Mouse (Mus musculus): Measurements from ENCODE around the gene 1110059G10Rik. TPM values are rescaled to one million over a fixed set of nuclear protein-coding genes. Genes with fewer than 3 reads are reported as not detected.

Gene 1110059G10Rik
- total RNA-seq (2021), result 10 to 100 TPM; 19.3 to 24.7 TPM
- long read RNA-seq, experiment 1, transcript 1110059G10Rik-201 (3 exons, 3,361 nt), result major isoform, 11 of 23 reads
- long read RNA-seq, experiment 1, partial matches to known transcripts, result 10 of 23 reads
- long read RNA-seq, experiment 1, other reads (novel, unspliced or antisense), result 0 of 23 reads
- long read RNA-seq, experiment 2, transcript 1110059G10Rik-201 (3 exons, 3,361 nt), result major isoform, 5 of 5 reads
- long read RNA-seq, experiment 2, partial matches to known transcripts, result 0 of 5 reads
- long read RNA-seq, experiment 2, other reads (novel, unspliced or antisense), result 0 of 5 reads

- DNase-seq, result peak; percentile 90 to 92
Observed at GRCm38 (mm10) chr9:122950643-122951475, at the start of gene 1110059G10Rik, which contains the start of gene Kif15. 1110059G10Rik (minus strand) TSS chr9:122951000. Kif15 (plus strand) TSS chr9:122951046.

GRCm38 (mm10) chr9:122999193-122999586, 48.4 kb upstream of the 1110059G10Rik start:
- no peak for DNase-seq

GRCm38 (mm10) chr9:122998406-122999192, 47.8 kb upstream of the 1110059G10Rik start:
- DNase-seq, result no peak

GRCm38 (mm10) chr9:122928915-122929314, 21.9 kb downstream of the 1110059G10Rik start:
- no peak for DNase-seq

- peak; percentile 63 to 74 for DNase-seq
Observed at GRCm38 (mm10) chr9:122922936-122923381, 27.8 kb downstream of the 1110059G10Rik start, which contains the start of gene Zfp105. Zfp105 (plus strand) TSS chr9:122923072.

- no peak for DNase-seq
Observed at GRCm38 (mm10) chr9:122922436-122922835, 28.4 kb downstream of the 1110059G10Rik start.

GRCm38 (mm10) chr9:122902717-122903535, 47.9 kb downstream of the 1110059G10Rik start:
- DNase-seq, result peak; percentile 40 to 68

- DNase-seq, result no peak
Observed at GRCm38 (mm10) chr9:122901047-122901446, 49.8 kb downstream of the 1110059G10Rik start.

Other genes with a start within 250 kb of the 1110059G10Rik start
- gene Topaz1, start 203.7 kb downstream of the 1110059G10Rik start, total RNA-seq (2021), result not detected
- 10 to 100 TPM; 18.8 to 24.7 TPM for gene Tcaim, start 145.5 kb downstream of the 1110059G10Rik start, total RNA-seq (2021)
- gene Gm35549, start 107.0 kb downstream of the 1110059G10Rik start, total RNA-seq (2021), result not detected
- gene Zfp445, start 85.0 kb downstream of the 1110059G10Rik start, total RNA-seq (2021), result 100 to 1,000 TPM in 1 of 2 experiments, 10 to 100 TPM in 1; 93.8 to 116 TPM
- gene Zkscan7, start 65.3 kb downstream of the 1110059G10Rik start, total RNA-seq (2021), result 1 to 10 TPM; 5.4 to 9.8 TPM
- gene Zfp105, start 27.9 kb downstream of the 1110059G10Rik start, total RNA-seq (2021), result 1 to 10 TPM; 4.5 to 5.4 TPM
- gene Kif15, start within 50 bp of the 1110059G10Rik start, total RNA-seq (2021), result 1 to 10 TPM; 1.9 to 2.0 TPM
- gene Tmem42, start 70.3 kb upstream of the 1110059G10Rik start, total RNA-seq (2021), result 10 to 100 TPM; 19.7 to 23.2 TPM
- 1 to 10 TPM in 1 of 2 experiments, under 1 TPM in 1; 0.79 to 1.1 TPM for gene Tgm4, start 83.7 kb upstream of the 1110059G10Rik start, total RNA-seq (2021)
- 10 to 100 TPM; 64.2 to 80.4 TPM for gene Zdhhc3, start 162.2 kb upstream of the 1110059G10Rik start, total RNA-seq (2021)
- 10 to 100 TPM; 33.2 to 41.3 TPM for gene Exosc7, start 162.2 kb upstream of the 1110059G10Rik start, total RNA-seq (2021)
- 10 to 100 TPM; 30.4 to 58.6 TPM for gene Clec3b, start 199.9 kb upstream of the 1110059G10Rik start, total RNA-seq (2021)

All from adrenal gland, postnatal 36 days (tissue).